Mouse (Mus musculus): ENCODE measurements around the gene Raver1.
A peak's percentile ranks its signal among the peaks of the same experiment; 100 is the strongest.
"Not testable (repeated sequence)": the region's sequence is repeated elsewhere in the genome, so short reads cannot be mapped to it uniquely, and the experiment has no call there.

Gene Raver1

DNA sequence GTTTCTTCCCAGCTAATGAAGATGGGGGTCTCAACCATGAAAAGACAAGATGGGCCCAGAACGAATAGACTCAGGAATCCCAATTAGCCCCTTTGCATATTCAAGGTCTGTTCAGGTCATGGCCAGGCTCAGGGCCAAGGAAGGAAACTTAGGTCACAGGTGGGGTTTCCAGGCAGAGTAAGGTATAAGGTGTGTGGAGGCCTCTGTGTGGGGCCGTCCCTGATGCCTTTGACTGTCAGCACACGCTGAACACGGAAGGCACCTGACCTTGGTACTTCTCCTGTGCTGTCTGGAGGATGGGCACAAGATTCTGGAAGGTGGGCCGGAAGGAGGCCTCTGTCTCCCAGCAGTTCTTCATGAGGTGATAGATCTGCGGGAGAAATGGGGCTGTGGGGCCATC is 13.0 kb upstream of the Raver1 start:
- DNase-seq = no peak

DNA sequence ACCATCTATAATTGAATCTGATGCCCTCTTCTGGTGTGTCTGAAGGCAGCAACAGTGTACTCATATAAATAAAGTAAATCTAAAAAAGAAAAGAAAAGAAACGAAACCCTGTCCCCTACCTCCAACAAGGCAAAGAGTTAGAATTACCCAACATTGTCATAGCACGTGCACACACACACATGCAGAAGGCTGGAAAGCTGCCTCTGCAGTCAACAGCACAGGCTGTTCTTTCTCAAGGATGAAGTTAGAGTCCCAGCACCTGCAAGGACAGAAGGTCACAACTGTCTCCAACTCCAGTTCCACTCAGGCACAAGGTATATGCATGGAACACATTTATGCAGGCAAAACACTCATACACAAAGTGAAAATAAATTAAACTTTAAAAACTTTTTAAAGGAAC is 10.3 kb upstream of the Raver1 start:
- no peak for DNase-seq

DNA sequence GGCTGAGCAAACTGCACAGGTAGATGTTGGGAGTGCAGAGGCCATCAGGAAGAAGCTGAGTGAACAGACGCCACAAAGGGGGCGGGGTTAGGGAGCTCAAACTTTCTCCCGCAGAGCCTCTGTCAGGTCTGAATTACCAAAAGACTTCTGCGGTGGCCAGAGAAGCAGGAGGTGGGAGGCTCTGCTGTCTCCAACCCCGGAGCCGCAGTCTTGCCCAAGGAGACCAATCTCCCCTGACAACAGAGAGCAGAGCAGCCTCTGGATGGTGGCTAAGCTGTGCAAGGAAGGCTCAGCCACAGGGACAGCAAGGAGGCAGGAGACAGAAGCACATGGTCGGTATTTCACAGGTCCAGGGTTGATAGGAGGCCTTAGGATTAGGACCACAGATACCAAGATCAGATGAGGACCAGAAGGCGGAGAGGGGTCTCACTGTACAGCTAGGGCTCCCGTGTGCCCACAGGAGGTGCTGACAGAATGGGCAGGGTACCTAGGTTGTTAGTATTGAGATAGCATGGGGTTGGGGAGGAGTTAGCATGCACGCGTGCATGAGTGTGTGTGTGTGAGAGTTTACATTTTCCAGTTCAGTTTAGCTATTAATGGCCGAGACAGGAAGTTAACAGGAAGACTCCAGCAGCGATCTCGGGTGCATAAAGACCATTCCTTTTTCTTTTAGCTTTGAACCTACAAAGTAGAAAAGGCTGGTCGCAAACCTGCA is 8.8 kb upstream of the Raver1 start:
- no peak for DNase-seq

DNA sequence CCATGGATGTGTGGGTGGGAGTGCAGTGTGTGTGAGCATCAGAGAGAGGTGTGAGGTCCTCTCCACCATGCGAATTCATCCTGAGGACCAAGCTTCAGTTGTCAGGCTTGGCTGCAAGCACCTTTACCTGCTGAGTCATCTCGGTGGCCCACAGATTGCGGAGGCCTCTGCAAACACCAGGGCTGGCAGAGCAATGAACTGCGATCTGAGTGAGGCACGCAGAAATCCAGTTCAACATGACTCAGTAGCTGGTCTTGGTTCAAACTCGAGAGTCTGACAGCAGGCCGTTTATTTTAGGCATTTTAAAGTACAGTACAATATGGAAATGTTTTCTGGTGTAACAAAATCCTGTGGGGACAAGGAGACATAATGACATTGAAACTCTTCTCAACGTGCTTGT is 6.0 kb upstream of the Raver1 start:
- DNase-seq = no peak

DNA sequence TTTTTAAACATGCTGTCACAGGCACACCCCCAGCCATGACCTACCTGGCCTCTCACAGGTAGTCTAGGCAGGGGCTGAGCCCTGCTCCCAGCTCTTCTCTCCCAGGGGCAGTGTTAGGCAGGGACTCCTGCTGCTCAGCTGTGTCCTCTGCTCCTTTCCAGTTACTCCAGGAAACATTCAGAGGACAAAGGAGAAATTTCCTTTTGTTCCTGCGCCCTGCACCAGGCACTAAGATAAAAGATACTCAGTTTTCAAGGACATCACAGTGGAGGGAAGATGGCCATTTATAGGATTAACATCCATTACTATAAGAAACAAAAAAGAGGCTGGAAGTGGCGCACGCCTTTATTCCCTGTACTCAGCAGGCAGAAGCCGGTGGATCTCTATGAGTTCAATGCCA is 4.2 kb upstream of the Raver1 start:
- no peak for DNase-seq

DNA sequence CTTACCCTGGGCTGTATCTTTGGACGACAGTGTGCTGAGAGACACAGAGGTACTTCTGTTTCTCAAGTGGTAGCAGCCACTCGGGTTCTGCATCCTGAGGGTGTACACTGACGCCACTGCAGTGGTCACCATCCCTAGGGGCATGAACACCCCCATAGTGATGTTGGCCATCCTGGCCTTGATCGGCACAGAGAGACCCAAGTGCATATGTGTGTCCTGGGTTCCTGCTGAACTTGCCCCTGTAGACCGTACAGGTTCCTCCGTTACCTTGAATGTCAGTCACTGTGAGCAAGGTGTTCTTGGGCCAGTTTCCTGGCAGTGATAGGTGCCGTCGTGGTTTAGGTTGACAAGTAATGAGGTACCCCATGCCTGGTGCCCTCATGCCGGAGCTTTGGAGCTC is 1.6 kb upstream of the Raver1 start:
- DNase-seq = no peak

DNA sequence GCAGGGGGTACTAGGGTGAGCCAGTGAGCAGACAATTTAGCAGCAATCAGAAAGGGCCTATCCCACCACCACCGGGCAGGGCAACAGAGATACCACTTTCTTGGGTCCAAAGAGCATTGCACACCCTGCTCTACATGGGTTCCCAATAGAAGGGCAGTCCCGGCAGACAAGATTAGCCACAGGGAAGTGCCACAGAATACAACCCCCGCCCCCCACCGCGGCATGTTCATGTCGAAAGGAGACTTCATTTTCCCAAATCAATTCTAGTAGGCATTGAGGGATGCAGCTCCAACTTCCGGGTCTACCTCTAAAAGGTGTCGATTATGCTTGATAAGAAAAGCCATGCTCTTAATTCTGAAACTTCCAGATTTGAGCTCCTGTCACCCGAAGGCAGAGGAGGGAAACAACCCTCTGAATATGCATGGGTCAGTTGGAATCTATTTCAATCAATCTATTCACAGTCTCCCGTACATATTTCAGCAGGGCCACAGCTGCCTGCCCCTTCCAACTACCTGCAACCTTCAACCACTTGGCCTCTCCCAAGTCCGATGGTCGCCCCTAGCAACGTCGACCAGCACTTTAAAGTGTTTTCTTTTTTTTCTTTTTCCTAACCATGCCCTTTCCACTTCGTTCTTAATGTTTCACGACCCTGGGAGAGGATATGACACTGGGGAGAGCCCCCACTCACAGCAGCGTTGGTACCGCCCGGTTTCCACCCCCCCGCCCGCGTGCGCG is 669 bp downstream of the Raver1 start:
- no peak for DNase-seq

DNA sequence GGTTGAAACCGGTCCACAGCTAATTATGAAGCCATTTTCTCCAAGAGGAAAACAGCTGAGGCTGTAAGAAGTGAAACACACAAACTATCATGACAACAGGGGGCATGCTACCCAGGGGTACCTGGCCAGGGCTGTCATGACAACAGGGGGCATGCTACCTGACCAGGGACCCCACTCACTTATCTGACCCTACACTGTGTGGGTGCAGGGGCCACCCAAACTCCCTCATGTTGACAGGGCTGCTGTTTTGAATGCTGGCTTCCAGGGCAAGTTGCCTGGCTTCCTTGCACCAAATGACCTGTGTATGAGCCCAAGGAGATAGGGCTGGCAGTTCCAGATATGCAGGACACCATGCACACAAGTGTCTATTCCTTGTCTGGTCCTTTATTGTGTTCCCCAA is 1.3 kb downstream of the Raver1 start:
- no peak for DNase-seq

DNA sequence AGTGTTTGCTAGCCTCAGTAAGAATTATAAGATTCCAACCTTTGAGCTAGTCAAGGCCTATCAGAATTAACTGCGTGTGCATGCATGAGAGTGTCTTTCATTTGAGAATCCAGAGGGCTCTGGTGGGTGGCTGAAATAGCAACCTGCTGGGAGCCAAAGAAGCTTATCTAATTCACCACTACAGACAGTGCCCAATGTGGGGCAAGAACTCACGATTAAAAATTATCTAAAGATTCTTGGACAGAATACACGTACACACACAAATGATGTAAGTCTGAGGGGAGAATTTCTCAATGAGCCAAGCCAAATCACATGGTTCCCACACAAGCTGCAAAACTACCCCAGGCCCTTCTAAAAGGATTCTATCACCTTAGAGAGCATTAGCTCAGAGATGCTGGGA is 8.5 kb downstream of the Raver1 start:
- no peak for DNase-seq

DNA sequence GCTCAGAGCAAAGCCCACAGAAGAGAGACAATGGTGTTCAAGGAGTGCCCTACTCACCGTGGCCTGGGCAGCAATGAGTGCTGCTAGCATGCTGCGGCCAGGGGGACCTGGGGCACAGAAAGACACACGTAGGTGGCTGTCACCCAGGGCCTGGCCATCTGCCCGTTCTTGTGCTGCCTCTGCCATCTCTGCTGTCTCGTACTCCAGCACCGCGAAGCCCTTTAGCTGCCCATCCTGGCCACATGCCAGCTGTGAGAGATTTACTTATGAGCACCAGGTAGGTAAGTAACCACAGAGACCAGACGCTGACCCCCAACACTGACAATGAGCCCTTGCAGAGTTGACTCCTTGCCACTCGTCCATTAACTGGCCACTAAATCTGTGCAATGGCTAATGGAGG is 10.7 kb downstream of the Raver1 start:
- DNase-seq = no peak

DNA sequence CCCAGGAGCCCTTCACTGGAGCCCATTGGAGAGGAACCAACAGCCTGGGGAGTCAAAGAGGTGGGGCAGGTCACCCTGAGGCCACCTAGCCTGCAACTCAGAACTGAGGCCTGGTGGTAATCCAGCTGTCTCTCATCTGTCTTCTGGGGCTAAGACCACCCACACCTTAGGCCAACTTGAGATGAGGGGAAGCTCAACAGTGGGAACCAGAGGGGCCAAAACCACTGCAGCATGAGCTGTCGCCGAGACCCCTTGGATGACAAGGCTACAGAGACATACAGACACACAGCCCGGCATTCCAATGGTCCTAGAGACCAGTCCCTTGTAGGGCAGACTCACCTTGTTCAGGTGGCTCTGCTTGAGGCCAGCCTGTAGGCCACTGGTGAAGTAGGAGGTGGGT is 16.2 kb downstream of the Raver1 start:
- DNase-seq = no peak

DNA sequence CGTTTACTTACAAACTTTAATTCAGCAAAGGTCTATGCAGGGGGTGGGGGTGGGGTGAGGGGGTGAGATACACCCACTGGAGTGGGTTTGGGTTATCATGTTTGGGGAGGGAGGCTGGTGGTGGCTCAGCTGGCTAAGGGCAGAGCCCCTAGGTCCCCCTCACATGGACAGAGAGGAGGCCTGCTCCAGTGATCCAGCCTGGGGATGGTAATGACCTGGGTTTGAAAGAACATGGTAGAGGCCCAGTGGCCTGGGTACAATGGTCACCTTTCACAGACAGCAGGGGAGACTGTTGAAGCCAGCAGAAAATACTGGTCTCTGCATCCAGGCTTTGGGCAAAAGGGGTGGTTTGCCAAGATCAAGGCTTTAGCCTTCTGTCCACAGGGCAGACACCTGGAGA is 17.6 kb downstream of the Raver1 start:
- no peak for DNase-seq

DNA sequence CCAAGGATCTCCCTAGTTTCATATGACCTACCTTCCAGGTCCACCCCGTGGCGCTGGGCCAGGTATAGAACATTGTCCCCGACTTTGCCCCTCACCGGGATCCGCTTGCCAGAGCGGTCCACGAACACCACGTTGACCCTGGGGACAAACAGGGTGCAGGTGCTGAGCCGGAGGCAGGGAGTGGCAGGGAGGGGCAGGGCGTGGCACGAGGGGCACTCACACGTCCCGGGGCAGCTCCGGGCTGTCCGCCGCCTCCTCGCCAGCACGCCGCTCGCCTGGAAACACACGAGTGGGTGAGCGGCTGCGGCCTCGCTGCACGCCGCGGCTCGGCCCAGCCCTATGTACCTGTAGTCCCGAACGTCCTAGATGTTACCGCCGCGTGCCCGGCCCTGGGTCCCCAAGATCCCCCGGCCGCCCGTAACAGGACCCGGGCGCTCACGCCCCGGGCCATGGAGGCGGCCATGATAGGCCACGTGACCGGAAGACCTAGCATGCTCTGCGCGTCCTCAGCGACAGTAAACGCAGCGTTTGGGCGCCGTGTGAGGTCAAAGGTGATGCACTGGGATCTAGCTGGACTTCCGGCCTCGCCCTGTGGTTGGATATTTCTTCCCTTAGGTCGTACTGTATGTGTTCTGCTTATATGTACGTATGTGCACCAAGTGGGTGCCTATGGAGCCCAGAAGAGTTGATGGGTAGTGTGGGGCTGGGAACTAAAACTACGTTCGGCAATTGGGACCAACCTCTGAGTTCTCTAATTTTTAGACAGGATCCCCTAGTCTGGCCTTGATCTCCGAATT is 18.6 kb downstream of the Raver1 start, which contains the start of the genes Gm49373 and Fdx1l:
Gm49373 (minus strand) TSS at position 53 of the 797 bp plus-strand sequence.
Fdx1l (minus strand) TSS at position 571 of the 797 bp plus-strand sequence.
- DNase-seq = peak; percentile 94

DNA sequence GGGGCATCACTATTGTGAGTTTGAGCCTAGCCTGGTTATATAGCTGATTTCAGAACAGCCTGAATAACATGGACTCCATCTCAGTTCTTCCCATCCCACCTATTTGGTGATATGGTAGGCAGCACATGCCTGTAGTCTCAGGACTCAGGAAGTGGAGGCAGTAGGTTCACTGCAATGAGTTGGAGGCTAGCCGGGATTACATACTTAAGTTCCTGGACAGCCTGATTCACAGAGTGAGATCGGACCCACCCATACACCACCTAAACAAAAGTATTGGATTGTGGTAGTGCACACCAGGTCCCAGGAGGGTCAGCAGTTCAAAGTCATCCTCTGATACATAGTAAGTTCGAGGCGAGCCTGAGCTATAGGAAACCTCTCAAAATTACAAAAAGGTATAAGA is 19.2 kb downstream of the Raver1 start:
- no peak for DNase-seq

DNA sequence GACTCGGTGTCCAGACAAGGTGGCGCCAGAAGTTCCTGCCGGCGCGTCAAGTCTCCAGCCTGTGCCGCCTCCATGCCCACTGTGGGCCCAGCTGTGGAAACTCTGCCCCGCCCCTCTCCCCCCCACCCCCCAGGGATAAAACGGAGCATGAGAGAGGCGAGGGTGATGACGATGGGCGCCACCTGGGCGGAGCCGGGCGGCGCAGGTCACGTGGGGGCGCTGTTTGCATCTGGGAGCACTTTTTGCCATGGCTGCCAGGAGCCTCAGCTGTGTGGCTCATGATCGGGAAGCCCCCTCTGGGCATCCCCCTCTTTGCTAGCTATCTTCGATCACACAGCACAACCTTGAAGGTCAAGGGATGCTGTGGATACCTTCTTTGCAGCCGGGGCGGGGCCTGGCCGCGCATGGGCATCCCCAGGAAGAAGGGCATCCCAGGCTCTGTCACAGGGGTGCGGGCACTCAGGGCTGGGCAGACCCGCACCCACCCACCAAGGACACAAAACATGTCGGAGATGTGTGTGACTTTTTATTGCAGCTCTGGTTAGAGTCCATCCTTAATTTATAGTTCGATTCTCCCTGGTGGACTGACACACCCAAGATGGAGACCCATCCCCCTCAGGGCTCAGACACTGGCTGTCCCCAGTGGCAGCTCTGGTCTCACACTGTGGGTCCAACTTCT is 24.7 kb downstream of the Raver1 start, which contains the start of gene Zglp1:
Zglp1 (minus strand) TSS at position 88 of the 679 bp plus-strand sequence.
- DNase-seq = no peak

DNA sequence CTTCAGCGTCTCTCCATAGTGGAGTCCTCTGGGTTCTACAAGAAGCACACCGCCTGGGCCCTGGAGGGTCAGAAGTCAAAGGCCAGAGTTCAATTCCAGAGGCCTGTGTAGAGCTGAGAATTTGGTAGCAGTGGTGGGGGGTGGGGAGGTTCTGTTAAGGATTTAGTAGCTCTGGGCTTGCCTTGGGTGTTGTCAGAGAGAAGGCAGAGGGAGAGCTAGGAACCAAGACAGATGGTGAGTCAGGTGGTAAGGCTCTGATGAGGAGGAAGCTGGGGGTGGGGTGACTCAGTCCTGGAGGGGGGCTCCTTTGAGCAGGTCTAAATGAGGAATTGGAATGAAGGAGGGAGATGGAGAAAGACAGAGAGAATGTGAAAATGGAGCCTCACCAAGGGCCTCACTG is 28.9 kb downstream of the Raver1 start:
- no peak for DNase-seq

DNA sequence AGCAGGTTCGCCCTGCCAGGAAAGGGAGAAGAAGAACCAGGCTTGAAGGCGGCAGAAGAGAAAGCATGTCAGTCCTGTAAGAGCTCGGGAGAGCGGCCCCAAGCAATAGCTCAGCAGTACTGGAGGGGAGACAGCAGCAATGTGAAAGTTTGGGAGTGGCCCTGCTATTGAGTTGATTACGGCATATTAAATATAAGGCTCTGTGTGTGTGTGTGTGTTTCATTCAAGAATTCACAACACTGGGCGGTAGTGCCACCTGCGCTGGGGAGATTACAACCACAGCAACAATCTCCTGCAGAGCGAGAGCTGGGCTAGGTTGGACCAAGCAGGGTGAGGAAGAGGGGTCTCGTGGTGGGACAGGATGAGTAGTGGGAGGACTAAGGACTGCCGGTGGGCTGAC is 40.2 kb downstream of the Raver1 start:
- no peak for DNase-seq

DNA sequence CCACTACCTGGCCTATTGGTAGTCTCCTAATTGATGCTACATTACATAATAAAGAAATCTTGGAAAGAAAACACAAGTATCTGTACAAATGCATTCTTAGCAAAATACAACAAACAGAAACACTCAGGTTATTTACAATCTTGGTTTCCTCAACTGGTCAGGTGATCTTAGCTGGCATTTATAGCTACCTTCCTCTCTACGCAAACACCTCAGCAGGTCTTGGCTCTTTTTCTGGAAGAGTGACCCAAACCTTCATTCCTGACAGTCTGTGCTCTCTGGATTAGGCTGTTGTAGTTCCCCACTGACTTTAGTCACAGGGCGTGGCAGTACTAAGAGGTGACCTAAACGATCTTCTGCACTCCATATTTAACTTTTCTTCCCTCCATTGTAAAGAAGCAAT is 46.6 kb downstream of the Raver1 start:
- DNase-seq = no peak

DNA sequence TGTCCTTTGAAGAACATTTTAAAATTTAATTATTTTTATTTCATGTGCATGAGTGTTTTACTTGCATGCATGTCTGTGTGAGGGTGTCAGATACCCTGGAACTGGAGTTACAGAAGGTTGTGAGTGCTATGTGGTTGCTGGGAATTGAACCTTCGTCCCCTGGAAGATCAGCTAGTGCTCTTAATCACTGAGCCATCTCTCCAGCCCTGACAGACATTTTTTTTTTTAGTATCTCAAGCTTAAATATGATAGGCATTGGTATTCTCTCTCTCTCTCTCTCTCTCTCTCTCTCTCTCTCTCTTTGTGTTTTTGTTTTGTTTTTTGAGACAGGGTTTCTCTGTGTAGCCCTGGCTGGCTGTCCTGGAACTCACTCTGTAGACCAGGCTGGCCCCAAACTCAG is 47.0 kb downstream of the Raver1 start:
- DNase-seq = not testable (repeated sequence)

DNA sequence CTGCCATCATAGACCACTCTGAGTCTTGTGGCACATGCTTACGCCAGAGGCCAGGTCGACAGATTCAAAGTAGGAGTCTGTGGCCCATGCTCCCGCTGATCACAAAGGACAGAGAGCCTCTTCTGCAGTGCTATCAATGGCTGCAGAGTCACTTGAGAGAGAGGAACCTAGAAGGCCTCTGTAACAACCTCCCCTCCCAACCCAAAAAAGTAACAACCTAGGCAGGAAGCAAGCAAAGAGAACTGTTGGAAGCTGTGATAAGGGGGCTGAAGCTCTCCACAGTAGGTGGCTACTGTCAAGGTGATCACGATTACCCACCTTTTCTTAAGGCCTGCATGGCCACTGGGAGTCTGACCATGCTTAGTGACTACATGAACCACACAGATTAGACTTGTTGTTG is 48.2 kb downstream of the Raver1 start:
- no peak for DNase-seq

DNA sequence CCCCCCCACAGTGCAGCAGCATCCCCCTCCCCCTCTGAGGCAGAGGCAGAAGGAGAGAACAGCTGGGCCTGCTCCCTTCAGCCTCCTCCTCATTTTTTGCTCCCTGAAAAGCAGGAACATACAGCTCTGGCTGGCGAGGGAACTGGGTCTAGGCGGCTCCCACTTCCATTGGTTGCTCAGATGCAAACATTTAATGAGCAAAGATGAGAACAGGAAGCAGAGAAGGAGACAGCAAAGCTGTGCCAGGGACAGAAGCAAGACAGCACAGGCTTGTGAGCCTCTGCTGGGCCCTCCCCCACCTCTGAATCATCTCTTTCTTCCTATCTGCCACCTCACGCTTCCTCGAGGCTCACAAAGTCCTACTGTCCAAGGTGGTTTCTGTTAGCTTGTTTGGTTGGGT is 50.5 kb downstream of the Raver1 start:
- no peak for DNase-seq

DNA sequence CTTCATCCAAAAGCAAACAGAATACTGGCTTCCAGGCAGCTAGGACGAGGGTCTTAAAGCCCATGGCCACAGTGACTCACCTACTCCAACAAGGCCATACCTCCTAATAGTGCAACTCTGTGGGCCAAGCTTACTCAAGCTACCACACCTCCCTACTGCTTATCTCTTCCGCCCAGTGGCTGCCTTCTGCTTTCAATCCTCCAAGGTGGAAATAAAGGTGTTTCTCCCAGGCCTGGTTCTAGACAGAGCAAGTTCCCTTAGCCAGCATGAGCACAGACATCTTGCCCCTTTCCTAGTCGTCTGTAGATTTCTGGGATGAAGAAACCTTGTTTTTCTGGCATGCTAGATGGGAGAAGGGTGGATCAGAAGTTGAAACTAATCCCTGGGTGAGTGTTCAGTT is 52.0 kb downstream of the Raver1 start:
- DNase-seq = no peak

DNA sequence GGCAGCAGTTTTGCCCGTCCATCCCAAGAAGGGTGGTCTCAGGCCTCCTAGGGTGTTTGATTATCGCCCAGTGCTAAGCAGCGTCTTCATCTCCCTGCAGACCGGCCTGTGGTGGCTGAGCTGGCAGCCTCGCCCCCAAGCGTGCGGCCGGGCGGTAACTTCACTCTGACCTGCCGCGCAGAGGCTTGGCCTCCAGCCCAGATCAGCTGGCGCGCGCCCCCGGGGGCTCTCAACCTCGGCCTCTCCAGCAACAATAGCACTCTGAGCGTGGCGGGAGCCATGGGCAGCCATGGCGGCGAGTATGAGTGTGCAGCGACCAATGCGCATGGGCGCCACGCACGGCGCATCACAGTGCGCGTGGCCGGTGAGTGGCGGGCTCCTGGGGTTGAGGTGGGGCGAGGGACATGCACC is 54.3 kb downstream of the Raver1 start:
- peak; percentile 74 for DNase-seq

Data from kidney, postnatal 10 days (tissue).